Mouse (Mus musculus): ENCODE results near the gene Calm4.
"Not testable (repeated sequence)": the region's sequence is repeated elsewhere in the genome, so short reads cannot be mapped to it uniquely, and the experiment has no call there.

The Calm4 gene

DNA sequence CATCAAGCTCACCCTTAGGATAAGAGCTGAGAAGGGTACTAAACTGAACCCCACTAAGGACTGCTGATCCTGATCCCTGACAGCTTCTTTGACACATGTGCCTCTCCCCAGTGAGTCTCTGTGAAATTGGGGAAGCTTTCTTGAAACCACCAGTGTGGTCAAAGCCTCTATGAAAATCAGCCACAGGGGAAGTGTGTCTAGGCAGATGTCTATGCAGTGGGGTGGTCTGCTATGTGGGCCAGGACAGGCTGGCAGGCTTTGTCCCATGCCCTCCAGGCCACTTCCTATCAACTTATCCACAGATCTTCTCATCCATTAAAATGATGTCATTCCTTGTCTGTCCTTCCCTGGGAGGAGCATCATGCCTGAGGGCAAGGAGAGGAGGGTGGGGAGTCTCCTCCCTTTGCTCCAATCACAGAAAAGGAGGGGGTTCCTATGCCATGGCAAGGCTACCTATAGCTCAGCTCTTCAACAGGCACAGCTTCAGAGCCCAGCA lies at the start of gene Calm4:
TSS of gene Calm4 (plus strand) at position 446 of the 496 bp plus-strand sequence.
- in situ Hi-C loops (cut with MseI, MboI): not testable (repeated sequence)

DNA sequence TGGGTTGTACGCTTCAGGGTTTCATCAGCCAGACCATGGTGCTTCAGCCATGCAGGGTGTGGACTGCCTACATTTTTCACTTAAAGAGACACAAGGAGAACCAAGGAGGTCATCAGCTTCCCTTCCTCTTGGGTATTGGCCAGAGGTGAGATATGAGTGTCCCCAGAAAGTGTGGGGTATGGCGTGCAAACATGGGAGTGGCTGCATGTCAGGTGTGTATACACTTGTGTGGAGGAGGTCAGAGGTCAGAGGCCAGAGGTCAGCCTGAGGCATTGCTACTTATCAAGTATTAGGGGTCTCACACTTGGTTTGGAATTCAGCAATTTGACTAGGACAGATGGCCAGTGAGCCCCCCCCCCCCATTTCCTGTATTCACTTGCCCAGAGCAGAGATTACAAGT lies 49.0 kb upstream of the Calm4 start:
- in situ Hi-C loops (cut with MseI, MboI): no loop called here

DNA sequence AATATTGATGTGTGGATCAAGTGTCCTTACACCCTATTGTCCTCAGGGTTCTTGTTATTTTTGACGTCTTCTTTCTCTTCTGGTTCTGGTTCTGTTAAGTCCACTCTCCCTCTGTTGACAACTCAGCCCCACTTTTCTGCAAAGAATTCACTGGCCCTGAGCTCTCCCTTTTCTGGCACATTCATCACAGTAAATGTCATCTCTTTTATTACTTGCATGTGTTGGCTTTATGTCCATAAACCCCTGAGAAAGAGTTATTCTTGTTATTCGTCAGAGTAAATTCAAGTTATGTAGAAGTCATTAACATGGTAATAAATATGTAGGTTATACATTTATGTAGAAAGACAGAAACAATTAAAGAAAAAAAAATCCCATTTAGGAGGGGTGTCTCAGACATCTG lies 48.0 kb upstream of the Calm4 start:
- in situ Hi-C loops (cut with MseI, MboI): no loop called here

DNA sequence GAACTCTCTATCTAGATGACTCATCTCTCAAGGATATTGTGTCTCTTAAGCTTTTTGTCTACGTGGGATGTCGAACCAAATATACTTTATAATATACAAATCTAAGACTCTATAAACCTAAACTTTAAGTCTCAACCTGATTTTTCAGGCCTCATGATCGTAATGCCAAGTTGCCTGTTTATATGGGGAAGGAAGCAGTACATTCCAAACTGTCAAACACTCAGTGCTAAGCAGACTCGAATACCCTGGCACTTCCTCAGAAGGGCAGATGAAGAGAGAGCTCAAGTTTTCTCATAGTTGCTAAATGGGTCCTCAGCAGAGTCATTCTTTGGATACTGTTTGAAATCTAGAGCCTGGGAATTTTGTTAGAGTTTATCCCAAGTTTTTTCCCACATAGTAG lies 40.9 kb upstream of the Calm4 start:
- in situ Hi-C loops (cut with MseI, MboI): no loop called here

DNA sequence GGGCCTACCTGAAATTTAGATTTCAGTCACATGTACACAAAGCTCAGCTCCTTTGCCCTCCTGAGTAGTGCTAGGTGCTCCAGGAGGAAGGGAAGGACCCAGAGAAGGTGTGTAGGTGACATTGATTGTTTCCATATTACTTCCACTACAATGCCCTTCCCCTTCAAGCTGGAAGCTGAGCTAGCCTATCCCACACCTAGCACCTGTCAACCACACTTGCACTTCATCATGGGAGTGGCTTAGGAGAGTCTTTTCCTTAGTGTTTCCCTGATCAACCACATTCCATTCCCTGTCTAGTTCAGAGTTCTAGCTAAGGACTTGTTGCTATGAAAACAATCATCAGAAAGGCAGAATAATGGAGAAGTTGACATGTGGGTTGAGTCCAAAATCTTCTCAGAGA lies 38.8 kb upstream of the Calm4 start:
- in situ Hi-C loops (cut with MseI, MboI): no loop called here

DNA sequence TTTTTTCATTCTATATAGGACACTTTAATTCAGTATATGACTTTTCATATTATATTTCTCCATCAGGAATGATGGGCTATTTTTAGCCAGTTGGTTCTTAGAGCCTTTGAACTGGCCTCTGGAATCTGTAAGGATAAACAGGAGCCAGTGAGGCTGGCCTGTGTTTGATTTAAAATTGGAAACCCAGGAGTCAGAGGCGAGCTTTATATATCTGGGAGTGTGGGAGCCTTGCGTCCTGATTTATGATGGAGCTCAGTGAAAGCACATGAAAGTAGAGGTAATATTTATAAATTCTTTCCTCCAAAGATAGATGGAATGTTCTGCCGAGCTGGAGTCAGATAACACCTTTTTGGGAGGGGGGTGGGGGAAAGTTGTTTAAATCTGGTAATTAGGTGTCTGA lies 38.2 kb upstream of the Calm4 start:
- in situ Hi-C loops (cut with MseI, MboI): no loop called here

DNA sequence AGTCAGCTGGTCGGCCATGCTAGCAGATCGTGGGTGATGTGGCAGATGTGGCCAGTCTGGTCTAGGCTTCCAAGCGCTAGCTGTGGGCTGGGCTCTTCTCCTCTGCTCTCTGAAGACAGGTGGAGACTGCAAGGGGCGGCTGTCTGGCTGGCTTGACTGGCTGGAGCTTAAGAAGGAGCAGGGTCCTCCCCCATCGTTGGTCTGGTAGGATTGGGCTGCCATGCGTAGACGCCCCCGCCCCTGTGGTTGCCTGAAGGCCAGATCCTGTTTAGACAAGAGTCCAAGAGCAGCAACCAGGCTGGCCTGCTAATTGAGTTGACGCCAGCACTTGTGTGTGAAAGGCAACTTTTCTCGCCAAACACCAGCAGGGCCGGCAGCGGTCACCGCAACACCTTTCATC lies 33.4 kb upstream of the Calm4 start, which contains the start of gene Calml3:
TSS of gene Calml3 (minus strand) at position 131 of the 400 bp plus-strand sequence.
- in situ Hi-C loops (cut with MseI, MboI): no loop called here

DNA sequence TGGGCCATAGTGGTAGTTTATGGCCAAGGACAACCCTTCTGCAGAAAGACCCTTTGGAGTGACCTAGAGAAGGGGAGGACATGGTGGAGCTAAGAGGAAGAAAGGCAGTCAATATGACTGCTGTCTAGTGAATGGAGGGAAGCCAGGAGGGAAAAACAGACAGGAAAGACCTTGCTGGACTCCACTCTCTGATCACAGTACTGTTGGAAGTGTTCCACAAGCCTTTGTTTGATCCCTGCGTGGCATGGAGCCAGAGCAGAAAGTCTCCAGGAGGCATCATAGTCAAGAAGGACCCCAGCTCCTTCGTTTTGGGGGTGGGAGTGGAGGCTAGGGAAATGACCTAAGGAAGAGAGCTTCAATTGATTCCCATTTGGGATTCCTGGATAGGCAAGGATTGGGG lies 32.4 kb upstream of the Calm4 start:
- in situ Hi-C loops (cut with MseI, MboI): no loop called here

DNA sequence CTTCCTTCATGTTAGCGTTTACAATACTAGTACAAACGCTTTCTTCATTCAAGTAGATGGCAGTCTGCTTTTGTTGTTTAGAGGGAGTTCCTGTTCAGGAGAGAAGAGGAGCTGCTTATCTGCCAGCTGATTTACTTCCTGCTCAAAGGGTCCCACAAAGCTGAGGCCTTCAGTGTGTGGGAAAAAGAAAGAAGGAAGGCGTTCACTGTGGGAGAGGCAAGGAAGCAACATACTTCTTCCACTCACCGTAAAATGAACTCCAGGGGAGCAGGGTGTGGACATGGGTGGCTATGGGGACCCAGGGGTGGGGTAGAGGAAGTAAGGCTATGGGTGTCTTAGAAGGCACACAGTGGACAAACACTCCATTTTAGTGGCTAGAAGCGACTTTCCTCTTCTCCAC lies 31.9 kb upstream of the Calm4 start:
- in situ Hi-C loops (cut with MseI, MboI): no loop called here

DNA sequence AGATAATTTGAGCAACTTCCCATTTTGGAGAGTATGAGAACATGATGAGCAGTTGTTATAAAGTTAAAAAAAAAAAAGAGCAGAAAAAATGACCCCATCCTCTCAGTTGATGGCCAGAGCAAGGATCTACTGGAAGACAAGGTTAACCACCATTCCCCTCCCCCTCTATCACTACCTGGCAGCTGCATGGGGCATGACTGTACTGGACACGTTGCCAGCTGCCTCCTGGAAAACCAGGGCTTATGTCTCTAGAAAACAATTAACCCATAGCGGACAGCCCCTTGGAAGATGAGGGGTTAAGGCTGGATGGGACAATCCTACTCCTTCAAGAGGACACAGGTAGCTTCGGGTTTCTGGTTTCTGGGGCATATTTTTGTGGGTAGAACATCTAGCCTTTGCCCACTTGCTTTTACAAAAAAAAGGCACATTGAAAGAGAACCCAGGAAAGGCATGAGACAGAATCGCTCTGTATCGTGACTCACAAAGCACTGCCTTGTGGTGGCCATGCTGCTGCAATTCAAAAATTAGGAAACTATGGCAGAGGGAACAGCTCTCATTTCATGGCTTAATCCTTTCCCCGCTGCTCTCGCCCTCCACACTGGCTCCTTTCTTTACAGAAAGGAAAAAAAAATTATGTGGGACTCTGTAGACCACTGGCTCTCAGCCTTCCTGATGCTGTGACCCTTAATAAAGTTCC lies 30.3 kb upstream of the Calm4 start:
- in situ Hi-C loops (cut with MseI, MboI): no loop called here

DNA sequence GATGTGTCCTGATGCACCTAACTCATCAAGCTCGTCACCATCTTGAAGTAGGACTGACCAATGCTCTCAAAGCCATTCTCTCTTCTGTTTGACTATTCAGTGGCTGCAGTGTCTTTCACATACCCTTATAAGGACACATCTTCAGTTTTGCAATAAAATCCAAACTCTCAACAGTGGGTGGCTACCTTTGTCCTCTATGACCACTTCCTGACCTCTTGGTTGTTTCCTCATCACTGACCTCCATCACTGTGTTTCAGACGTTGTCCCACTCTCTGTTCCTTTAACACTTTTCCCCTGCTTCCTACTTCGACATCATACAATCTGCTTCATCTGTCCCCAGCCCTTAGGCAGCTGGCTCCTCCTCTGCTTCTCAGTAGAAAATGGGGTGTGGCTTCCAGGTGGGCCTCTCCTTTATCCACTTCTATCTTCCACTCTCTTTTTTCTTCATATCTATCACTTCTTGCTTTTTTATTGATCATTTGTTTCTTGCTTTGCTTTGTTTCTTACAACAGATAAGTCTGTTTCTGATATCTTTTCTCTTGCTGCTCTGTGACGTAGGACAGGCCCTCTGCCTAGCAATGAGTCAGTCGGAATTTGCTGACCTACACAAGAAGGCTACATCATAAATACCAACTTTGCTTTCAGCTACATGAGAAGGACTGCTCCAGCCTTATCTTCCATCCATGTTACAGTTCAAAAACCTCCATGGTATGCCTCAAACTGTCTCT lies 19.4 kb upstream of the Calm4 start:
- in situ Hi-C loops (cut with MseI, MboI): no loop called here

DNA sequence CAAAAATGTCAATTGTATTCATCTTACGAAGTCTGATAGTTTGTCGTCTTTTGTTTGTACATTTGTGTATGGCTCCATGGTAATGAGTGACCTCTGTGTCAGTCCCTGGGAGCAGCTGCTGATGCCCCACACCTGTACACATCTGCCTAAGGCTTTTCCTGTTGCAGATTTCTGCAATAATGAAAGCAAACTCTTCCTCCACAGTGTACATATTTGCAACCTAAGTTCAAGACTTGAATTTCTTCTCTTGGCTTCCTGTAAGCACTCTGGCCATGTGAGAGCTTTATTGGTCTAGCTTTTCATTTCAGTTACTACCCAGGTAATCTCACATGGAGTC lies 18.8 kb upstream of the Calm4 start:
- in situ Hi-C loops (cut with MseI, MboI): no loop called here

DNA sequence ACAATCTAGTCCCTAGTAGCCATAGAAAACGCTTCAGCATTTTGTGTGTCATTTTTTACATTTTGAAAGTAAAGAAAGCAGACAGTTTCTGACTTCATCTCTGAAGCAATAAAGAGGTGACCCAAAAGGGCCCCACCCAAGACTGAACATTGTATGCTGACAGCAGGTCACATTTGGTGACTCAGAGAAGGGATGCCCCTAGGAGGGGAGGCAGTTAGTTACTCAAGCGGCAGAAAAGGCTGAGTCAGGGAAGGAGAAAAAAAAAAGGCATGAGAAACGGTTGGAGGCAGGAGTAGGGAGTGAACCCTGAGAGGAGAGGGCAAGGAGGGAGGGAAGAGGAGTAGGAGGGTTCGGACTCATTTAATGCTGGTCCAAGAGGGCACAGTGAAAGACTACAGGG lies 15.5 kb upstream of the Calm4 start:
- in situ Hi-C loops (cut with MseI, MboI): no loop called here

DNA sequence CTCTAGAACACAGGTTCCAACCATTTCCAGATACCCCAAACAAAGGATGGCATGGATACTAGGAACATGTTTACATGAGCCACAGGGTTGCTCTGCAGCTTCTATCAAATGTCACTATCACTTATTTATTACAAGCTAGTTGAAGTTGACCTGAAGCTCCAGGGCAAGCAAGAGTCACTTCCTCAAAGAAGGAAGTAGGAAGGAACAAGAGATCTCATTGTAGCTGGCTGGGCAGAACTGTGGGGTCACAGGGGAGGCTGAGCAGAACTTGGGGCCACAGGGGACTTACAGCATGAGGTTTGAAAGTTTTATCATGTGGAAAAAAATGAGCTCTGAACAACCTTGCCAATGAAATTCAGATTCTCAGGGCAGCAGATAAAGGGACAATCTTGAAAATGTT lies 11.8 kb upstream of the Calm4 start:
- in situ Hi-C loops (cut with MseI, MboI): no loop called here

DNA sequence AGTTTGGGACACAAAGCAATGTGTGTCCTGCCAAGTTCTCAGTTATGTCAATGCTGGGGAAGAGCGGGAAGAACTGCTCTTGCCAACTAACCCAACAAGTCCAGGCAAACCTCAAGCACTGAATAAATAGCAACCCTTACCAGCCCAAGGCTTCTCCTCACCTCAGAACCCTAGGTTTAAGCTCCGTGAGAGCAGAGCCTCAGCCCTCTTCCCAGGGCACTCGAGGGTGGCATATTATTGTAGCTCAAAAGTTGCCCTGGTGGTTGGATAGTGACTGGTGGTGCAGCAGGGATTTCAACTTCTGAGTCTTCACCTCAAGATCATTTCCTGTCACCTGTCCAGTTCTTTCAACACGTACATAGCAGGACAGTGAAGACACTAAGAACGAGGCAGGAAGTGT lies 6.0 kb upstream of the Calm4 start:
- in situ Hi-C loops (cut with MseI, MboI): no loop called here

DNA sequence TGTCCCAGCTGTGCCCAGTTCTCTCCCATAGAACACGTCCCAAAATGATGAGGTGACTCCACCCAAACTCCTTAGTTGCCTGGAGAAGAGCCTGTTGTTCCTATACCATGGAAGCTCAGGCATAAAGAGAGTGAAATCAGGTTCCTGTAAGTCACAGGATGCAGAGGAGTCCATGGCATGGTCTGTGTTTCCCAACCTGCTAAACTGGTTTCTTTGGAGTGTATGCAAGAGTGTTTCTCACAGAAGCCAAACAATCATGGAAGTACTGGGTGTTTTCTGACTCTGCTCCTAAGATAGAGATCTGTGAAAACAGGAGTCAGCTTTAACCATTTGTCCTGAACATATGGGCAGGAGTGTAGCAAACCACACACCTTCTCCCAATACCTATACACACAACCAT lies 5.6 kb upstream of the Calm4 start:
- in situ Hi-C loops (cut with MseI, MboI): no loop called here

DNA sequence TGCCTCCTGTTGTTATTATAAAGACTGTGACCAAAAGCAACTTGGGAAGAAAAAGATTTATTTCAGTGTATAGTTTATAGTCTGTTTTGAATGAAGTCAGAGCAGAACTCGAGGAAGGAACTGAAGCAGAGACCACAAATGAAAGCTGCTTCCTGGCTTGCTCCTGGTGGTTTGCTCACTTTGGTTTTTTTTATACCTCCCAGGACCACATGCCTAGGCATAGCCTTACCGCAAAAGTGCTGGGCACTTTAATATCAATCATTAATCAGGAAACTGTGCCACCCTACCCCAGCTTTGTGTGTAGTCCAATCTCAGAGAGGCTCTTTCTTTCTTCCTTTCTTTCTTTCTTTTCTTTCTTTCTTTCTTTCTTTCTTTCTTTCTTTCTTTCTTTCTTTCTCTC lies 5.1 kb upstream of the Calm4 start:
- in situ Hi-C loops (cut with MseI, MboI): no loop called here

DNA sequence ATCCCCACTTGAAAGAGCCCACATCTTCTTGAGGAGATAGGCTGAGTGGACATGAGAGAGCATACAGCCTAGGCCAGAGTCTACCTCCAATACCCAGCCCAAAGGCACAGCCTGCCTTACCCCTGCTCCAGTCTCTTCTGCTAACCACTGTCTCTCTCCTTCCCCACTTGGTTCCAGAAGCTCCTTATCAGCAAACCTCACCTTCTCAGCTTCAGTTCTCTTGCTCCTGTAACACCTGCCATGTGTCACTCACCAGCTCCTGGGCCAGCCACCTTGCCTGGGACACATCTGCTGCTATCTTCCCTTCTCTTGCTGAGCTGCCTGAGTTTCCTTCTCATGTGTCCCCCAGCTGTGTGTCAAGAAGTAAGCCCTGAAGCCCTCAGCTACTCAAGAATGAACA lies 3.9 kb upstream of the Calm4 start:
- in situ Hi-C loops (cut with MseI, MboI): not testable (repeated sequence)

DNA sequence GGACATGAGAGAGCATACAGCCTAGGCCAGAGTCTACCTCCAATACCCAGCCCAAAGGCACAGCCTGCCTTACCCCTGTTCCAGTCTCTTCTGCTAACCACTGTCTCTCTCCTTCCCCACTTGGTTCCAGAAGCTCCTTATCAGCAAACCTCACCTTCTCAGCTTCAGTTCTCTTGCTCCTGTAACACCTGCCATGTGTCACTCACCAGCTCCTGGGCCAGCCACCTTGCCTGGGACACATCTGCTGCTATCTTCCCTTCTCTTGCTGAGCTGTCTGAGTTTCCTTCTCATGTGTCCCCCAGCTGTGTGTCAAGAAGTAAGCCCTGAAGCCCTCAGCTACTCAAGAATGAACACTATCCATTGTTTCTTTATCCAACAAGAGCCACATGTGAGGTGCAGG lies 3.1 kb downstream of the Calm4 start:
- in situ Hi-C loops (cut with MseI, MboI): not testable (repeated sequence)

DNA sequence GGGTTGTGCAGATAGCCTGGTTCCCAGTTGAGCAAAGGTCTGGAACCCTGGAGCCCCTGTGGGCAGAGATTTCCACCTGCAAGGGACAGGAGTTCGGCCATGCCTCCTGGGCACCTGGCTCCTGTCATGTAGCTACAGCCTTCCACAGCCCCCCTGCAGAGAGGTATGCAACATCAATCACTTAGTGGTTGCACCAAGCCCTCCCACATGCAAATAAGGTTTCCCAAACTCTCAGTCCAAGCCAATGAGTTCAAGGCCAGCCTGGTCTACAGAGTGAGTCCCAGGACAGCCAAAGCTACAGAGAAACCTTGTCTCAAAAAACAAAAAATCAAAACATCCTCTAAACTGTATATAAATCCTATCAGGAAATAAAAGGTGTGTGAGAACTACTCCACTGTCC lies 12.8 kb downstream of the Calm4 start:
- in situ Hi-C loops (cut with MseI, MboI): no loop called here

DNA sequence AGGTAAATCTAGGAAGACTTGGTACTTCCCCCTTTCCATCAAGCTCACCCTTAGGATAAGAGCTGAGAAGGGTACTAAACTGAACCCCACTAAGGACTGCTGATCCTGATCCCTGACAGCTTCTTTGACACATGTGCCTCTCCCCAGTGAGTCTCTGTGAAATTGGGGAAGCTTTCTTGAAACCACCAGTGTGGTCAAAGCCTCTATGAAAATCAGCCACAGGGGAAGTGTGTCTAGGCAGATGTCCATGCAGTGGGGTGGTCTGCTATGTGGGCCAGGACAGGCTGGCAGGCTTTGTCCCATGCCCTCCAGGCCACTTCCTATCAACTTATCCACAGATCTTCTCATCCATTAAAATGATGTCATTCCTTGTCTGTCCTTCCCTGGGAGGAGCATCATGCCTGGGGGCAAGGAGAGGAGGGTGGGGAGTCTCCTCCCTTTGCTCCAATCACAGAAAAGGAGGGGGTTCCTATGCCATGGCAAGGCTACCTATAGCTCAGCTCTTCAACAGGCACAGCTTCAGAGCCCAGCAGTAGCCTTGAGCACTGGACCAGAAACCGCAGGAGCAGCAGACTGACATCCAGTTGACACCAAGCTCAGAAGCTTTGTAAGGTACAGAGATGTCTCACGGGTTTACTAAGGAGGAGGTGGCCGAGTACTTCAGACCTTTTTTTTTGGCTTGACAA lies 16.2 kb downstream of the Calm4 start, which contains the start of gene Calm5:
TSS of gene Calm5 (plus strand) at position 526 of the 686 bp plus-strand sequence.
- in situ Hi-C loops (cut with MseI, MboI): not testable (repeated sequence)

DNA sequence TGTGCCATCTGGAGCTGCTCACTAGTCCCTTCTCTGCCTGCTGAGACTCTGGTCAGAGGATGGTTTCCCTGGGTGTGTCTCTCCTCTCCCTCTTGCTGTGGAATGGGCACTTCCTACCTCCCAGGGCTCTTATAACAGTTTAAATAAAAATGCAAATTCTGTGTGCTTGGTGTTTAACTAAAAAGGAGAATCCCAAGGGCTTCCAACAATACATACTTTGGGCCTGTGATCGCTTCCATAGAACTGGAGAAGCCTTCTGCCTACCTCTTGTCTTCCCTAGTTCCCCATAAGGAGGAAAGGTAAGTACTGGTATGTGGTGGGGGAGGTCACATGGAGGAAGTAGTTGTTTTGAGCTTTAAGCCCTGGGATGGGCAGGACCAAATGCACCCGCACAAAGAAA lies 17.3 kb downstream of the Calm4 start:
- in situ Hi-C loops (cut with MseI, MboI): no loop called here

DNA sequence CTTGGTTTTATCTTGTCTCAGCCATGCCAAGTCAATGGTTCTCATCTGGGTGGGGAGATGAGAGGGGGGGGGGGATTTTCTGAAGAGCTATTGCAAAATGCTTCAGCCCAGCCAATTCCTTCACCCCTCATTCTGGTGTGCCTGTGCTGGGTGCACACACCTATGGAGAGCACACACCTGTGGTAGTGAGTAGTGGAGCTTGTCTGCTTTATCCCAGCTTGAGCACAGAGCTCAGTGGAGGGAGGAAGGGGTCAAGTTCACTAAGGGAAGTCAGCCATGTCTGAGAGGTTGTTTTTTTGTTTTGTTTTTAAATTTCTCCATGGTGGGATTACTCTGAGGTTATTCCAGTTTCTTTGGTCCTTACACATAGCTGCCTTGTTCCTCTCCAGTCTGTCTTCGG lies 18.7 kb downstream of the Calm4 start:
- in situ Hi-C loops (cut with MseI, MboI): no loop called here

Data from mouse trophoblast stem cell (cell line).